Mouse (Mus musculus) liver, embryonic 14.5 days (tissue): ENCODE measurements around the gene Tpst2.

Experiments used
- CTCF ChIP-seq: IDR thresholded peaks from 2 replicates; pipeline ENCODE4 v1.5.1; 2016; ENCODE audit warnings: antibody characterized with exemption, low read depth, control low read depth
- EP300 ChIP-seq: IDR thresholded peaks from 2 replicates; pipeline ENCODE4 v1.6.1; 2016; ENCODE audit warnings: antibody characterized with exemption, low read depth

DNA sequence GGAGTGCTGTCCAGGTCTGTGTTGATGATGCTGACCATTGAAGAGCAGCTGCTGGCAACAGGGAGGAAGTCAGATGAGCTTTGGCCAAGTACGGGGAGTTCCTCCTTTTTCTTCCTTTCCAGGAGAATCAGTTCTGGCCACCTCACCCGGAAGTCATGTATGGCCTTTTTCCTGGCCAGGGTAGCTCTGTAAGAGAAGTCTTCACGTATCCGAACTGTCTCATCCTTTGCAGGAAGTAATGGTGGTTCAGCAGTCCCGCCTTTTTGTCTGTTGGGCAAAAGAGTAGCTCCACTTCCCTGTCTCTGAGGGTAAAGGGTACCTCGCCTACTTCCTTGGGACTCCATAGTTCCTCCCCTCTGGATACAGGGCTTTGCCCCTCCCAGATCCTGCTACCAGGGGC, 79.0 kb downstream of the Tpst2 start:
- no peak for TF ChIP-seq CTCF
- no peak for TF ChIP-seq EP300
